Mouse (Mus musculus) liver, embryonic 14.5 days (tissue): Measurements from ENCODE around the gene Pnp.

Experiments
- CTCF ChIP-seq: IDR thresholded peaks from 2 replicates; pipeline ENCODE4 v1.5.1; 2016; ENCODE audit warnings: antibody characterized with exemption, low read depth, control low read depth
- EP300 ChIP-seq: IDR thresholded peaks from 2 replicates; pipeline ENCODE4 v1.6.1; 2016; ENCODE audit warnings: antibody characterized with exemption, low read depth

- no peak for TF ChIP-seq CTCF
- TF ChIP-seq EP300, result no peak
Measured at GRCm38 (mm10) chr14:50936649-50937048, 5.8 kb downstream of the Pnp start.
